Mouse (Mus musculus): ENCODE data around the gene Magi1. TPM values are rescaled to one million over a fixed set of nuclear protein-coding genes. Genes with fewer than 3 reads are reported as not detected.

The Magi1 gene
- polyA plus RNA-seq, 1 experiment from 2014 or later, result 6.2 TPM

GRCm38 (mm10) chr6:94159256-94159655, 124.5 kb downstream of the Magi1 start:
- Histone ChIP-seq H3K4me3 (replicated peaks; ENCODE audit: low read depth, low read length) (no peak overlapping the region), H3K9ac (ENCODE audit: low read depth, low read length) (no peak overlapping the region), H3K4me1 (replicated peaks; ENCODE audit: insufficient read depth, low read length) (0 out of 2 replicates have a peak, but pooled peaks cover 11% of the 10 kb centered on the region), H3K9me3 (replicated peaks; ENCODE audit: low read length) (no peaks in the 10 kb centered on the region), H3K36me3 (ENCODE audit: insufficient read depth, low read length) (no peaks in the 10 kb centered on the region), H3K27me3 (ENCODE audit: insufficient read depth, low read length) (no peaks in the 10 kb centered on the region), H3K4me2 (ENCODE audit: low read length) (no peak overlapping the region), H3K27ac (no peak overlapping the region)
- 78% methylated on average over 2 of the region's 2 CpGs for WGBS
- no peak for TF ChIP-seq CTCF (IDR thresholded peaks at IDR 0.05; ENCODE audit: low read depth)
- no peak for DNase-seq (ENCODE audit: low spot score)
- no peak for ATAC-seq (replicated peaks; ENCODE audit: low FRiP score, low read depth)

- no peak for ATAC-seq (replicated peaks; ENCODE audit: low FRiP score, low read depth)
- Histone ChIP-seq H3K4me3 (replicated peaks; ENCODE audit: low read depth, low read length) (no peak overlapping the region), H3K27me3 (ENCODE audit: insufficient read depth, low read length) (no peaks in the 10 kb centered on the region), H3K4me1 (replicated peaks; ENCODE audit: insufficient read depth, low read length) (0 out of 2 replicates have a peak, but pooled peaks cover 11% of the 10 kb centered on the region), H3K36me3 (ENCODE audit: insufficient read depth, low read length) (no peaks in the 10 kb centered on the region), H3K9ac (ENCODE audit: low read depth, low read length) (no peak overlapping the region), H3K4me2 (ENCODE audit: low read length) (no peak overlapping the region), H3K9me3 (replicated peaks; ENCODE audit: low read length) (no peaks in the 10 kb centered on the region), H3K27ac (no peak overlapping the region)
- no peak for DNase-seq (ENCODE audit: low spot score)
- 78% methylated on average over 3 of the region's 3 CpGs for WGBS
- no peak for TF ChIP-seq CTCF (IDR thresholded peaks at IDR 0.05; ENCODE audit: low read depth)
Observed at GRCm38 (mm10) chr6:94158119-94158848, 125.4 kb downstream of the Magi1 start.

GRCm38 (mm10) chr6:94155996-94156395, 127.7 kb downstream of the Magi1 start:
- Histone ChIP-seq H3K27me3 (ENCODE audit: insufficient read depth, low read length) (no peaks in the 10 kb centered on the region), H3K4me1 (replicated peaks; ENCODE audit: insufficient read depth, low read length) (0 out of 2 replicates have a peak, but pooled peaks cover 7% of the 10 kb centered on the region), H3K27ac (no peak overlapping the region), H3K4me2 (ENCODE audit: low read length) (no peak overlapping the region), H3K36me3 (ENCODE audit: insufficient read depth, low read length) (no peaks in the 10 kb centered on the region), H3K9me3 (replicated peaks; ENCODE audit: low read length) (no peaks in the 10 kb centered on the region), H3K4me3 (replicated peaks; ENCODE audit: low read depth, low read length) (no peak overlapping the region), H3K9ac (ENCODE audit: low read depth, low read length) (no peak overlapping the region)
- 59% methylated on average over 4 of the region's 4 CpGs for WGBS
- DNase-seq (ENCODE audit: low spot score), result no peak
- TF ChIP-seq CTCF (IDR thresholded peaks at IDR 0.05; ENCODE audit: low read depth), result no peak
- no peak for ATAC-seq (replicated peaks; ENCODE audit: low FRiP score, low read depth)

- no peak for TF ChIP-seq CTCF (IDR thresholded peaks at IDR 0.05; ENCODE audit: low read depth)
- no peak for DNase-seq (ENCODE audit: low spot score)
Observed at GRCm38 (mm10) chr6:94154854-94155601, 128.7 kb downstream of the Magi1 start.

GRCm38 (mm10) chr6:94152881-94153280, 130.8 kb downstream of the Magi1 start:
- no peak for TF ChIP-seq CTCF (IDR thresholded peaks at IDR 0.05; ENCODE audit: low read depth)
- DNase-seq (ENCODE audit: low spot score) (no peak), ATAC-seq (replicated peaks; ENCODE audit: low FRiP score, low read depth) (no peak)
- Histone ChIP-seq H3K4me2 (ENCODE audit: low read length) (no peak overlapping the region), H3K9me3 (replicated peaks; ENCODE audit: low read length) (no peaks in the 10 kb centered on the region), H3K27ac (no peak overlapping the region), H3K9ac (ENCODE audit: low read depth, low read length) (no peak overlapping the region), H3K4me3 (replicated peaks; ENCODE audit: low read depth, low read length) (no peak overlapping the region), H3K4me1 (replicated peaks; ENCODE audit: insufficient read depth, low read length) (peaks cover 10% of the 10 kb centered on the region; the same call in 1 of the 2 replicates), H3K27me3 (ENCODE audit: insufficient read depth, low read length) (no peaks in the 10 kb centered on the region), H3K36me3 (ENCODE audit: insufficient read depth, low read length) (no peaks in the 10 kb centered on the region)
- WGBS, result 81% methylated on average over 9 of the region's 9 CpGs

More at GRCm38 (mm10) chr6:94154854-94155601, 128.7 kb downstream of the Magi1 start:
- Histone ChIP-seq H3K27me3 (ENCODE audit: insufficient read depth, low read length) (no peaks in the 10 kb centered on the region), H3K4me2 (ENCODE audit: low read length) (no peak overlapping the region), H3K4me1 (replicated peaks; ENCODE audit: insufficient read depth, low read length) (0 out of 2 replicates have a peak, but pooled peaks cover 7% of the 10 kb centered on the region), H3K4me3 (replicated peaks; ENCODE audit: low read depth, low read length) (no peak overlapping the region), H3K27ac (no peak overlapping the region), H3K9me3 (replicated peaks; ENCODE audit: low read length) (no peaks in the 10 kb centered on the region), H3K9ac (ENCODE audit: low read depth, low read length) (no peak overlapping the region), H3K36me3 (ENCODE audit: insufficient read depth, low read length) (no peaks in the 10 kb centered on the region)
- no peak for ATAC-seq (replicated peaks; ENCODE audit: low FRiP score, low read depth)
- 69% methylated on average over 3 of the region's 3 CpGs for WGBS

- DNase-seq (ENCODE audit: low spot score) (no peak), ATAC-seq (replicated peaks; ENCODE audit: low FRiP score, low read depth) (no peak)
- no peak overlapping the region for H3K27ac ChIP-seq
- peaks cover 12% of the 10 kb centered on the region; the same call in 1 of the 2 replicates for H3K4me1 ChIP-seq (replicated peaks; ENCODE audit: insufficient read depth, low read length)
- no peak for TF ChIP-seq CTCF (IDR thresholded peaks at IDR 0.05; ENCODE audit: low read depth)
- no peaks in the 10 kb centered on the region for H3K27me3 ChIP-seq (ENCODE audit: insufficient read depth, low read length)
- 46% methylated on average over 4 of the region's 4 CpGs for WGBS
- H3K36me3 ChIP-seq (ENCODE audit: insufficient read depth, low read length), result no peaks in the 10 kb centered on the region
- no peaks in the 10 kb centered on the region for H3K9me3 ChIP-seq (replicated peaks; ENCODE audit: low read length)
- H3K4me3 ChIP-seq (replicated peaks; ENCODE audit: low read depth, low read length), result no peak overlapping the region
- no peak overlapping the region for H3K9ac ChIP-seq (ENCODE audit: low read depth, low read length)
- no peak overlapping the region for H3K4me2 ChIP-seq (ENCODE audit: low read length)
Observed at GRCm38 (mm10) chr6:94150876-94151275, 132.8 kb downstream of the Magi1 start.

Data from kidney, postnatal 0 days (tissue).